Mouse (Mus musculus): ENCODE data around the gene Sectm1a. TPM values are rescaled to one million over a fixed set of nuclear protein-coding genes. Genes with fewer than 3 reads are reported as not detected.
"Not testable (repeated sequence)": the region's sequence is repeated elsewhere in the genome, so short reads cannot be mapped to it uniquely, and the experiment has no call there.

Gene Sectm1a
- polyA plus RNA-seq, 1 experiment from 2014 or later: 0.22 TPM

DNA sequence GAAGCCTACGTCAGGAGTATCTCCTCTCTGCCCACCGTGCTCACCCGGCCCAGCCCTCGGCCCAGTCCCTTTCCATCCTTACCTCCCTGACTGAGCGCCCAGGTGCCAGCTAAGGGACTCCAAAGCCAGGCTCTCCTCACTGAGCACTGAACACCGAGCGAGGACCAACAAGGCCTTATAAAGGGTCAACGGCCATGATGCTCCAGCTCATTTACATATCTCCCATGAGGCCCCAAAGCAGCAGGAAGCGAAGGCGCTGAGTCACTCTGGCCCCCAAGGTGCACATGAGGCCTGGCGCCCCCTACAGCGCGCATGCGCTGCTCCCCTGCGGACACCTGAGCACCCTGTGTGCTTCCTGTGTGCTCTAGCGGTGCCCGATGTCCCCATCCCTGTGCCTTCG is 37.1 kb upstream of the Sectm1a start:
- H3K27me3 ChIP-seq (replicated peaks; ENCODE audit: control insufficient read depth, insufficient read depth, low read length): no peaks in the 10 kb centered on the region
- no peaks in the 10 kb centered on the region for H3K36me3 ChIP-seq (ENCODE audit: control insufficient read depth, insufficient read depth, low read length)
- H3K27ac ChIP-seq (replicated peaks; ENCODE audit: low read depth, low read length): no peak overlapping the region
- ATAC-seq (ENCODE audit: low read depth) (no peak), DNase-seq (ENCODE audit: low spot score) (no peak)
- no peak overlapping the region for H3K4me3 ChIP-seq (ENCODE audit: low read depth, low read length)
- no peaks in the 10 kb centered on the region for H3K4me1 ChIP-seq (ENCODE audit: control insufficient read depth, insufficient read depth, low read length)
- 92% methylated on average over 15 of the region's 18 CpGs for WGBS
- H3K9me3 ChIP-seq (ENCODE audit: control insufficient read depth, low read length): no peaks in the 10 kb centered on the region
- no peak overlapping the region for H3K9ac ChIP-seq (ENCODE audit: low read depth, low read length)
- H3K4me2 ChIP-seq (ENCODE audit: low read depth, low read length): no peak overlapping the region

- DNase-seq (ENCODE audit: low spot score): no peak
- no peaks in the 10 kb centered on the region for H3K36me3 ChIP-seq (ENCODE audit: control insufficient read depth, insufficient read depth, low read length)
- no peak overlapping the region for H3K27ac ChIP-seq (replicated peaks; ENCODE audit: low read depth, low read length)
- H3K27me3 ChIP-seq (replicated peaks; ENCODE audit: control insufficient read depth, insufficient read depth, low read length): no peaks in the 10 kb centered on the region
- H3K9me3 ChIP-seq (ENCODE audit: control insufficient read depth, low read length): no peaks in the 10 kb centered on the region
- no peak overlapping the region for H3K4me2 ChIP-seq (ENCODE audit: low read depth, low read length)
- WGBS: 81% methylated on average over 5 of the region's 5 CpGs
- ATAC-seq (ENCODE audit: low read depth): no peak
- no peaks in the 10 kb centered on the region for H3K4me1 ChIP-seq (ENCODE audit: control insufficient read depth, insufficient read depth, low read length)
- H3K9ac ChIP-seq (ENCODE audit: low read depth, low read length): no peak overlapping the region
- H3K4me3 ChIP-seq (ENCODE audit: low read depth, low read length): no peak overlapping the region
Measured at GRCm38 (mm10) chr11:121112091-121112775, 31.2 kb upstream of the Sectm1a start.

GRCm38 (mm10) chr11:121111601-121112000 is 30.6 kb upstream of the Sectm1a start:
- DNase-seq (ENCODE audit: low spot score) (peak; percentile 33), ATAC-seq (ENCODE audit: low read depth) (no peak)
- H3K27me3 ChIP-seq (replicated peaks; ENCODE audit: control insufficient read depth, insufficient read depth, low read length): no peaks in the 10 kb centered on the region
- WGBS: 80% methylated on average over 1 of the region's 1 CpGs
- no peak overlapping the region for H3K27ac ChIP-seq (replicated peaks; ENCODE audit: low read depth, low read length)
- H3K4me2 ChIP-seq (ENCODE audit: low read depth, low read length): no peak overlapping the region
- no peaks in the 10 kb centered on the region for H3K36me3 ChIP-seq (ENCODE audit: control insufficient read depth, insufficient read depth, low read length)
- H3K9me3 ChIP-seq (ENCODE audit: control insufficient read depth, low read length): no peaks in the 10 kb centered on the region
- no peaks in the 10 kb centered on the region for H3K4me1 ChIP-seq (ENCODE audit: control insufficient read depth, insufficient read depth, low read length)
- H3K9ac ChIP-seq (ENCODE audit: low read depth, low read length): no peak overlapping the region
- no peak overlapping the region for H3K4me3 ChIP-seq (ENCODE audit: low read depth, low read length)

- H3K4me3 ChIP-seq (ENCODE audit: low read depth, low read length): no peak overlapping the region
- ATAC-seq (ENCODE audit: low read depth) (no peak), DNase-seq (ENCODE audit: low spot score) (no peak)
- H3K27me3 ChIP-seq (replicated peaks; ENCODE audit: control insufficient read depth, insufficient read depth, low read length): no peaks in the 10 kb centered on the region
- no peaks in the 10 kb centered on the region for H3K9me3 ChIP-seq (ENCODE audit: control insufficient read depth, low read length)
- no peak overlapping the region for H3K4me2 ChIP-seq (ENCODE audit: low read depth, low read length)
- no peaks in the 10 kb centered on the region for H3K4me1 ChIP-seq (ENCODE audit: control insufficient read depth, insufficient read depth, low read length)
- WGBS: 88% methylated on average over 3 of the region's 3 CpGs
- H3K27ac ChIP-seq (replicated peaks; ENCODE audit: low read depth, low read length): no peak overlapping the region
- H3K9ac ChIP-seq (ENCODE audit: low read depth, low read length): no peak overlapping the region
- H3K36me3 ChIP-seq (ENCODE audit: control insufficient read depth, insufficient read depth, low read length): no peaks in the 10 kb centered on the region
Measured at GRCm38 (mm10) chr11:121111051-121111450, 30.0 kb upstream of the Sectm1a start.

GRCm38 (mm10) chr11:121109986-121110385 is 29.0 kb upstream of the Sectm1a start:
- WGBS: 20% methylated on average over 2 of the region's 2 CpGs

GRCm38 (mm10) chr11:121108061-121108460 is 27.0 kb upstream of the Sectm1a start:
- Histone ChIP-seq H3K27ac (replicated peaks; ENCODE audit: low read depth, low read length) (no peak overlapping the region), H3K36me3 (ENCODE audit: control insufficient read depth, insufficient read depth, low read length) (no peaks in the 10 kb centered on the region), H3K9ac (ENCODE audit: low read depth, low read length) (no peak overlapping the region), H3K4me1 (ENCODE audit: control insufficient read depth, insufficient read depth, low read length) (no peaks in the 10 kb centered on the region), H3K4me3 (ENCODE audit: low read depth, low read length) (no peak overlapping the region), H3K27me3 (replicated peaks; ENCODE audit: control insufficient read depth, insufficient read depth, low read length) (no peaks in the 10 kb centered on the region), H3K4me2 (ENCODE audit: low read depth, low read length) (no peak overlapping the region), H3K9me3 (ENCODE audit: control insufficient read depth, low read length) (no peaks in the 10 kb centered on the region)
- DNase-seq (ENCODE audit: low spot score) (peak; percentile 20), ATAC-seq (ENCODE audit: low read depth) (no peak)
- WGBS: 65% methylated on average over 9 of the region's 9 CpGs

More at GRCm38 (mm10) chr11:121109986-121110385, 29.0 kb upstream of the Sectm1a start:
- Histone ChIP-seq H3K27me3 (replicated peaks; ENCODE audit: control insufficient read depth, insufficient read depth, low read length) (no peaks in the 10 kb centered on the region), H3K4me1 (ENCODE audit: control insufficient read depth, insufficient read depth, low read length) (no peaks in the 10 kb centered on the region), H3K4me2 (ENCODE audit: low read depth, low read length) (no peak overlapping the region), H3K4me3 (ENCODE audit: low read depth, low read length) (no peak overlapping the region), H3K9ac (ENCODE audit: low read depth, low read length) (no peak overlapping the region), H3K9me3 (ENCODE audit: control insufficient read depth, low read length) (no peaks in the 10 kb centered on the region), H3K36me3 (ENCODE audit: control insufficient read depth, insufficient read depth, low read length) (no peaks in the 10 kb centered on the region), H3K27ac (replicated peaks; ENCODE audit: low read depth, low read length) (no peak overlapping the region)
- DNase-seq (ENCODE audit: low spot score): peak; percentile 84
- peak; percentile 50; the same call in 1 of the 2 replicates for ATAC-seq (ENCODE audit: low read depth)

DNA sequence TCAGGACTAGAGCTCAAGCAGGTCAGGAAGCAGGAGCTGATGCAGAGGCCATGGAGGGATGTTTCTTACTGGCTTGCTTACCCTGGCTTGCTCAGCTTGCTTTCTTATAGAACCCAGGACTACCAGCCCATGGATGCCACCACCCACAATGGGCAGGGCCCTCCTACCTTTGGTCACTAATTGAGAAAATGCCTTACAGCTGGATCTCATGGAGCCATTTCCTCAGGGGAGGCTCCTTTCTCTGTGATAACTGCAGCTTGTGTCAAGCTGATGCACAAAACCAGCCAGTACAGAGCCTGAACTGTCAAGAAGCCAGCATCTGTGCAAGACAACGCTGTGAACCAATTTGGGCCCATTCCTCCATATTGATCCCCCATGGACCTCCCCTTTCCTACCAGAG is 26.2 kb upstream of the Sectm1a start:
- H3K4me1 ChIP-seq (ENCODE audit: control insufficient read depth, insufficient read depth, low read length); H3K27ac ChIP-seq (replicated peaks; ENCODE audit: low read depth, low read length); H3K9me3 ChIP-seq (ENCODE audit: control insufficient read depth, low read length); DNase-seq (ENCODE audit: low spot score); H3K9ac ChIP-seq (ENCODE audit: low read depth, low read length); H3K36me3 ChIP-seq (ENCODE audit: control insufficient read depth, insufficient read depth, low read length); H3K4me3 ChIP-seq (ENCODE audit: low read depth, low read length); H3K4me2 ChIP-seq (ENCODE audit: low read depth, low read length); ATAC-seq (ENCODE audit: low read depth); H3K27me3 ChIP-seq (replicated peaks; ENCODE audit: control insufficient read depth, insufficient read depth, low read length): not testable (repeated sequence)
- 67% methylated on average over 1 of the region's 1 CpGs for WGBS

DNA sequence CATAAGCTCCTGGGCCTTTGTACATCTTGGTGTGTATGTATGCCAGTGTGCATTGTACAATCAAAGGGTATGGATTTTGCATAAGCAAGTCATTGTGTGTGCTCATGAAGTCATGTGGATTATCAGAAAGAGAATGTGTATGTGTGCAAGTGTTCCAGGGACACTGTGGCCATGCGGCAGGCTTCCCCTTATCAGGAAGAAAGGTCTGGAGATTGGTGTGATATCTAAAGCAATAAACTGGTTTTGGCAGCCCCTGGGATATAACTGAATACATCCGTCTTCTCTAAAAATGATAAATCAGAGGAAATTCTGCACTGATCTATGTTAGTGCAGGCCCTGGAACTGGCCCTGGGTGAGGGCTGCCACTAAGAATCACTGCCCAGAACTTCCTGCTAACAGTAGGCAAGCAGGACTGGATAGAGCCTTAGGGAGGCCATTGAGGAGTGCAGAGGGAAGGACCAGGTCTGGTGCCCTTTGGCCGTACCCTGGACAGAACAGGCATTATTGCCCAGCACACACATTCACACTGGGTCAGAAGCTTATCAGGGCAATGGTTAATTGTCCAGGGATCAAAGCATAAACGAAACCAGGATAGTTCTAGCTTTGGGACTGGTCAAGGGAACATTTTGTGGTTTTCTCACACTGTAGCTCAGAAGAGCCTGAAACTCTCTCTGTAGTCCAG is 20.2 kb upstream of the Sectm1a start:
- Histone ChIP-seq H3K9me3 (ENCODE audit: control insufficient read depth, low read length) (no peaks in the 10 kb centered on the region), H3K27ac (replicated peaks; ENCODE audit: low read depth, low read length) (no peak overlapping the region), H3K4me2 (ENCODE audit: low read depth, low read length) (no peak overlapping the region), H3K36me3 (ENCODE audit: control insufficient read depth, insufficient read depth, low read length) (no peaks in the 10 kb centered on the region), H3K4me3 (ENCODE audit: low read depth, low read length) (no peak overlapping the region), H3K4me1 (ENCODE audit: control insufficient read depth, insufficient read depth, low read length) (no peaks in the 10 kb centered on the region), H3K9ac (ENCODE audit: low read depth, low read length) (no peak overlapping the region), H3K27me3 (replicated peaks; ENCODE audit: control insufficient read depth, insufficient read depth, low read length) (no peaks in the 10 kb centered on the region)
- WGBS: 85% methylated on average over 4 of the region's 4 CpGs
- no peak for DNase-seq (ENCODE audit: low spot score)
- ATAC-seq (ENCODE audit: low read depth): no peak

DNA sequence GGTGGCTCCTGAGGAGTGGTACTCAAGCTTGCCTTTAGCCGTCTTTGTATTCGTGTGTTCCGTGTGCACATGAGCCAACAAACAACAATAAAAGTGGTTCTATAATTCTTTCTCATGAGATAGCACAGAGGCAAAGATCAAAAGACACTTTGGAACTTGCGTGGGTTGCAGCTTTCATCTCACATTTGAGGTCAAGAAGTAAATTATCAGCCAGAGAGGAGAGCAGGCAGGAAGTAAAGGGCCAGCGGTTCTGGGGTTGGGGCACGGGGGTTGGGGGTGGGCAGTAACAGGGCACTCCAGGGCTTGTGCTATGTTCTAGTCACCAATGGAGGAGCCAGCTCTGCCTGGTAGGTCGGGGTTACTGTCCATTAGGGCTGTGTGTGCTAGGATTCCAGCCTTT is 19.7 kb upstream of the Sectm1a start:
- no peaks in the 10 kb centered on the region for H3K4me1 ChIP-seq (ENCODE audit: control insufficient read depth, insufficient read depth, low read length)
- no peak overlapping the region for H3K9ac ChIP-seq (ENCODE audit: low read depth, low read length)
- WGBS: 60% methylated on average over 7 of the region's 7 CpGs
- H3K27me3 ChIP-seq (replicated peaks; ENCODE audit: control insufficient read depth, insufficient read depth, low read length): no peaks in the 10 kb centered on the region
- DNase-seq (ENCODE audit: low spot score): no peak
- no peaks in the 10 kb centered on the region for H3K36me3 ChIP-seq (ENCODE audit: control insufficient read depth, insufficient read depth, low read length)
- no peaks in the 10 kb centered on the region for H3K9me3 ChIP-seq (ENCODE audit: control insufficient read depth, low read length)
- H3K27ac ChIP-seq (replicated peaks; ENCODE audit: low read depth, low read length): no peak overlapping the region
- H3K4me2 ChIP-seq (ENCODE audit: low read depth, low read length): no peak overlapping the region
- ATAC-seq (ENCODE audit: low read depth): no peak
- no peak overlapping the region for H3K4me3 ChIP-seq (ENCODE audit: low read depth, low read length)

All from embryonic facial prominence, embryonic 14.5 days (tissue).